Mouse (Mus musculus) forebrain, embryonic 12.5 days (tissue): ENCODE results near the gene Ednra. TPM values are rescaled to one million over a fixed set of nuclear protein-coding genes. Genes with fewer than 3 reads are reported as not detected.

Experiments used
- ATAC-seq: fragments of 200-750 bp; cut with Nextera tagmentation; 2 replicates; pipeline ENCODE4 v1.8.0; 2017; ENCODE audit warnings: moderate TSS enrichment; ENCODE audit not compliant: low FRiP score
- H3K27ac ChIP-seq: fragments of 300-500 bp; sonication (generic); 2 replicates; pipeline ENCODE4 v1.5.1; 2016; ENCODE audit warnings: mild to moderate bottlenecking
- H3K27me3 ChIP-seq: fragments of 300-500 bp; sonication (generic); 2 replicates; pipeline ENCODE4 v1.6.1; 2016; ENCODE audit warnings: mild to moderate bottlenecking
- H3K36me3 ChIP-seq: fragments of 300-500 bp; sonication (generic); replicated peaks from 2 replicates; pipeline ENCODE4 v1.6.1; 2016; ENCODE audit warnings: mild to moderate bottlenecking
- H3K4me1 ChIP-seq: fragments of 300-500 bp; sonication (generic); 2 replicates; pipeline ENCODE4 v1.6.1; 2016
- H3K4me2 ChIP-seq: fragments of 300-500 bp; sonication (generic); 2 replicates; pipeline ENCODE4 v1.6.1; 2016; ENCODE audit warnings: mild to moderate bottlenecking, moderate library complexity
- H3K4me3 ChIP-seq: fragments of 300-500 bp; sonication (generic); replicated peaks from 2 replicates; pipeline ENCODE4 v1.5.1; 2016; ENCODE audit warnings: mild to moderate bottlenecking
- H3K9ac ChIP-seq: fragments of 300-500 bp; sonication (generic); 2 replicates; pipeline ENCODE4 v1.6.1; 2016; ENCODE audit warnings: mild to moderate bottlenecking
- H3K9me3 ChIP-seq: fragments of 300-500 bp; sonication (generic); 2 replicates; pipeline ENCODE4 v1.6.1; 2016
- WGBS: fragments of 180-500 bp; shearing (Covaris S2); methylation state at CpG from one replicate; pipeline ENCODE4 v1.1.7; 2016; 5-methylcytosine and 5-hydroxymethylcytosine counted together
- polyA plus RNA-seq: library from polyadenylated mRNA; unstranded; fragments of >200 nt; fragmentation: Nextera tagmentation; extraction: Ambion mirVana; gene quantifications from 2 replicates; pipeline ENCODE4 v1.2.1, GENCODE M21; 2016

The Ednra gene
- polyA plus RNA-seq, 1 experiment from 2014 or later: 11.9 TPM

DNA sequence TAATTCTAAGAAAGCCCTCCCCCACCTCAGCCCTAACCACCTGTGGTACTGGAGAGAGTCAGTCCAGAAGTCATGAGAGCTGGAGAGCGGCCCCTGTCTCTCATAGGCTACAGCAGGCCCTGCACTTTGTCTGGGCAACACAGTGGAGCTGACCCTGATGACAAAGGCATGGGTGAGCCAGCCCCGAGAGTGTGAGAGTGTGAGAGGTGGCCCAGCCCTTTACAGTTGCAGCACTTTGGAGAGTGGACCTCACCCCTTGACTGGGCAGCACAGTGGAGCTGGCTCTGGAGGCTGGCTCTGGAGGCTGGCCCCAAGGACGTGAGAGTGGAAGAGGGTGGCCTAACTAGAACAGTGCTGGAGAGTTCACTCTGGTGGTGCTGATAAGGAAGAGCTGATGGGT is 20.2 kb upstream of the Ednra start:
- H3K36me3 ChIP-seq: no peaks in the 10 kb centered on the region
- no peak overlapping the region for H3K9ac ChIP-seq
- WGBS: 93% methylated on average over 3 of the region's 3 CpGs
- H3K27me3 ChIP-seq: no peaks in the 10 kb centered on the region
- H3K27ac ChIP-seq: no peak overlapping the region
- no peak for ATAC-seq
- H3K4me2 ChIP-seq: no peak overlapping the region
- H3K4me1 ChIP-seq: no peaks in the 10 kb centered on the region
- no peak overlapping the region for H3K4me3 ChIP-seq
- H3K9me3 ChIP-seq: no peaks in the 10 kb centered on the region

DNA sequence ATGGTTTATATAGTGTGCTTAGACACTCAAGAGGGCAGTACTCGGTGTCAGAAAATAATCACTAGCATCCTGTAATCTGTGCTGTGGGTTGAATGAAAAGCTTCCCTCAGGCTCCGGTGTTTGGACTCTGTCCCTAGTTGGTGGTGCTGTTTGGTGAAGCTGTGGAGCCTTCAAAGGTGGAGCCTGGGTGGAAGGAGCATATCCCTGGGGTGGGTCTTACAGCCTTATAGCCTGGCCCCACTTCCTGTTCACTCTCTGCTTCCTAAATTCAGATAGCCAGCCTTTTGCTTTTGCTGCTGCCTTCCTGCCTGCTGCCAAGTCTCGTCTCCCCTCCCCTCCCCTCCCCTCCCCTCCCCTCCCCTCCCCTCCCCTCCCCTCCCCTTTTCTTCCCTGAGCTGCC is 18.1 kb upstream of the Ednra start:
- Histone ChIP-seq H3K4me1 (no peaks in the 10 kb centered on the region), H3K9me3 (no peaks in the 10 kb centered on the region), H3K4me2 (no peak overlapping the region), H3K27me3 (no peaks in the 10 kb centered on the region), H3K9ac (no peak overlapping the region), H3K27ac (no peak overlapping the region), H3K4me3 (no peak overlapping the region), H3K36me3 (no peaks in the 10 kb centered on the region)
- 52% methylated on average over 3 of the region's 3 CpGs for WGBS
- no peak for ATAC-seq

DNA sequence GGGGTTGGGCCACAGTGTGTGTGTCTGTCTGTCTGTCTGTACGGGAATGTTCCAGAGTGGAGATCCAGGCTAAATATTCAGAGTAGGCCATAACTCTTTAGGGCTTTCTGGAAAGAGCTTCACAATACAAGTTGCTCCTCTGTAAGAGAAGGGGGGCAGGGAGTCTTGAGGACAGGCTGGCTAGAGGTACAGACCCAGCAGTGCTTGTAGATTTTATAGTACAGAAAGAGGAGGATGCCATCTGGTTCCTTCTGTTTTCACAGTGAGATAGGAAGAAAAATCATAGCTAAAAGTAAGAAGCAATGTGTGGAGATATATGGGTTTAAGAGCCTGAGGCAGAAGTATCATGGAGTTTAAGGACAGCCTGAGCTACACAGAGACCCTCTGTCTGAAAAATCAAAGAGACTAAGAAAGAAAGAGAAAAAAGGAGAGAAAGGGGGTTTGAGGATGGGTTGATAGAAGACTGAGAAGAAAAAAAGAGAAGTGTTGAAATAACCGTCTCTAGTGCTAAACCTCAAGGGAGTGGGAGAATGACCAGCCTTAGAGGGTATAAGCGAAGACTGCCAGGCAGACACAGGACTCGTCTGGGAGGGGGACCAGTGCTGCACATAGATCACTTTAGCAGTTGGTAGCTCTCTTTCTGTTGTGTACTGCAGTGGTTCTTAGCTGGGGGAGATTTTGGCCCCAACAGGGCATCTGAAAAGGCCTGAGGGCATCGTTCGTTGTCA is 16.9 kb upstream of the Ednra start:
- WGBS: 89% methylated on average over 6 of the region's 6 CpGs
- Histone ChIP-seq H3K9me3 (no peaks in the 10 kb centered on the region), H3K36me3 (no peaks in the 10 kb centered on the region)

DNA sequence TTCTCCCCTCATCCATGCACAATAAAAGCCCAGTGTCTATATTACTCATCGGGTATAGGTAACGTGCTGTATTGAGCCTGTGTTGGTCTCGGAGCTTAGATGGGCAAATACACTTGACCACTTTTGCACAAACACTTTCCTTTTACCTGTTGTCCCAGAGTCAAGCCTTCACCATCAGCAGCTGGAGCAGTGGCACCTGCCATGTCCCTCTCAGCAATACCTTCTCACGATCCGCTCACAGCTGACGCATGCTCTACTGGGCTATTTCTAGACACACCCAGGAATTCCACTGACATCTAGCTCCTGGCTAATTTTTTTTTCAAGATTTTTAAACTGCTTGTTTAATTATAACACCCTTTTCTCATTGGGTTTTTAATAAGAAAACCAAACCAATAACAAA is 14.2 kb upstream of the Ednra start:
- Histone ChIP-seq H3K4me1 (no peaks in the 10 kb centered on the region), H3K27me3 (no peaks in the 10 kb centered on the region), H3K27ac (no peak overlapping the region), H3K9ac (no peak overlapping the region), H3K4me3 (no peak overlapping the region), H3K4me2 (no peak overlapping the region), H3K36me3 (no peaks in the 10 kb centered on the region), H3K9me3 (no peaks in the 10 kb centered on the region)
- 95% methylated on average over 6 of the region's 6 CpGs for whole genome bisulfite sequencing
- no peak for ATAC-seq

More for the DNA sequence above, 16.9 kb upstream of the Ednra start:
- ATAC-seq: no peak
- Histone ChIP-seq H3K4me3 (no peak overlapping the region), H3K27me3 (no peaks in the 10 kb centered on the region), H3K27ac (no peak overlapping the region), H3K9ac (no peak overlapping the region), H3K4me2 (no peak overlapping the region), H3K4me1 (no peaks in the 10 kb centered on the region)

DNA sequence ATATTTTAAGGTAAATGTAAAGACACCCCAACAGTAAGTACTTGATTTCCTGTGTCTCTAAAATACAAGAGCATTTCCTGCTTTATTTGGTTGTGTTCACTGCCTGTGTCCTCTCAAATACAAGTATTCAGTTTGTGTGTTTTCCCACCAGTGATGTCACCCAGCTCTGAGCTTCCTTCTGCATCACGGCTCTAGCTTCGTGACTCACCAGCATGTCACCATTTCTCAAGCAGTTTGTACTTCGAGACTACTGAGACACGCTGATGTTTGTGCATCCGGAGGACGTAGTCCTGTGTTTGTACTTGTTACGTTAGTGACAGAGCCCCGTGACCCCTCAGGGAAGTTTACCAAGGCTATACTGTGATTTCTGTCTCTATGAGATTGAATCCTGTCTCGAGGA is 13.1 kb upstream of the Ednra start:
- no peaks in the 10 kb centered on the region for H3K4me1 ChIP-seq
- no peak overlapping the region for H3K27ac ChIP-seq
- no peak overlapping the region for H3K4me3 ChIP-seq
- 86% methylated on average over 9 of the region's 9 CpGs for WGBS
- H3K27me3 ChIP-seq: no peaks in the 10 kb centered on the region
- H3K9me3 ChIP-seq: 0 out of 2 replicates have a peak, but pooled peaks cover 4% of the 10 kb centered on the region
- H3K4me2 ChIP-seq: no peak overlapping the region
- no peak for ATAC-seq
- no peak overlapping the region for H3K9ac ChIP-seq
- H3K36me3 ChIP-seq: no peaks in the 10 kb centered on the region

- H3K4me2 ChIP-seq: no peak overlapping the region
- no peaks in the 10 kb centered on the region for H3K36me3 ChIP-seq
- no peaks in the 10 kb centered on the region for H3K27me3 ChIP-seq
- H3K9ac ChIP-seq: no peak overlapping the region
- H3K4me3 ChIP-seq: no peak overlapping the region
- no peaks in the 10 kb centered on the region for H3K4me1 ChIP-seq
- 0 out of 2 replicates have a peak, but pooled peaks cover 4% of the 10 kb centered on the region for H3K9me3 ChIP-seq
- H3K27ac ChIP-seq: no peak overlapping the region
- ATAC-seq: no peak
- 63% methylated on average over 2 of the region's 2 CpGs for WGBS
Observed at GRCm38 (mm10) chr8:77733792-77734191, 9.5 kb upstream of the Ednra start.

DNA sequence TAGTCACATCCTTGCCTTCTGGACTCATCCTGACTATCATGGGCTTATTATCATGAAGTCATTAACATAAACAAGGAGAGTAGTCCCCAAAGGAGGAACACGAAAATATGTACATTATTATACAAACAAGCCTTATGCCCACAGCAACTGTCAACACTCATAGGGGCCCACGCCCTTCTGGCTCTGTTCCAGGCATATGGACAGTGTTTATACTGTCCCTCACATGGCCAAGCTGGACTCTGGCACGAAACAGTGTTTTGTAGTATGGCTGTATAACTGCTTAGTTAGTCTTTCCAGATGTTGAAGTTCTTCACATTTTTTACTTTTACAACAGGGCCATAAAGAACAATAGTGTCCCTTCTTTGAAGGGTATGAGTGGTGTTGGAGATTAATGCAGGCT is 8.7 kb upstream of the Ednra start:
- H3K9ac ChIP-seq: no peak overlapping the region
- no peak overlapping the region for H3K27ac ChIP-seq
- no peaks in the 10 kb centered on the region for H3K27me3 ChIP-seq
- WGBS: 73% methylated on average over 3 of the region's 3 CpGs
- H3K4me3 ChIP-seq: no peak overlapping the region
- no peaks in the 10 kb centered on the region for H3K36me3 ChIP-seq
- ATAC-seq: no peak
- 0 out of 2 replicates have a peak, but pooled peaks cover 4% of the 10 kb centered on the region for H3K9me3 ChIP-seq
- H3K4me2 ChIP-seq: no peak overlapping the region
- H3K4me1 ChIP-seq: no peaks in the 10 kb centered on the region

- no peak for ATAC-seq
Observed at GRCm38 (mm10) chr8:77725406-77725805, 1.1 kb upstream of the Ednra start.

GRCm38 (mm10) chr8:77723534-77724045 is 674 bp downstream of the Ednra start:
- peaks cover 9% of the 10 kb centered on the region for H3K4me1 ChIP-seq
- WGBS: 2% methylated on average over 16 of the region's 16 CpGs

More at GRCm38 (mm10) chr8:77725406-77725805, 1.1 kb upstream of the Ednra start:
- no peak overlapping the region for H3K27ac ChIP-seq
- H3K27me3 ChIP-seq: peaks cover 3% of the 10 kb centered on the region; the same call in 1 of the 2 replicates
- WGBS: 84% methylated on average over 5 of the region's 5 CpGs
- H3K9ac ChIP-seq: no peak overlapping the region
- H3K4me1 ChIP-seq: peaks cover 9% of the 10 kb centered on the region
- no peaks in the 10 kb centered on the region for H3K36me3 ChIP-seq
- no peaks in the 10 kb centered on the region for H3K9me3 ChIP-seq
- no peak overlapping the region for H3K4me3 ChIP-seq
- no peak overlapping the region for H3K4me2 ChIP-seq

DNA sequence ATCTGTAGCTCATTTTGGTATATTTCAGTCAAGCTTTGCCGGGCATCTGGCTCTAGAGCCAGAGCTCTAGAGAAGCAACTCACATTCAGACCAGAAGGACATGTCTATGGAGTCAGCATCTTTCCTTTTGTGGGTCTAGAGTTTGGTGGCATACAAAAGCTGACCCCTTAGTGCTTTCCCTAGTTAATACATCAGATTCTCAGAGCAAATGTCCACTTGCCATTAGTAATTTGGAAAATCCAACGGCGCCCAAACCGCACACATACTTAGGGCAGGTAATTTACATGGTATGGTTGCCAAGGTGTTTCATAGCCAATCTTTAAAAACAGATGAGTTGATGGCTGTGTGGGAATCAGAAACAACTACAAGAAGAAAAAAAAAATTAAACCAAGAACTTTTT is 1.2 kb downstream of the Ednra start:
- no peak for ATAC-seq
- peaks cover 9% of the 10 kb centered on the region for H3K4me1 ChIP-seq
- no peak overlapping the region for H3K27ac ChIP-seq
- H3K9ac ChIP-seq: no peak overlapping the region
- H3K27me3 ChIP-seq: peaks cover 3% of the 10 kb centered on the region; the same call in 1 of the 2 replicates
- no peak overlapping the region for H3K4me2 ChIP-seq
- 88% methylated on average over 4 of the region's 4 CpGs for WGBS
- no peaks in the 10 kb centered on the region for H3K9me3 ChIP-seq
- H3K36me3 ChIP-seq: no peaks in the 10 kb centered on the region
- H3K4me3 ChIP-seq: no peak overlapping the region

More at GRCm38 (mm10) chr8:77723534-77724045, 674 bp downstream of the Ednra start:
- 0 out of 2 replicates have a peak overlapping the region, but pooled peaks have one; percentile 46 for H3K27ac ChIP-seq
- peak overlapping the region; percentile 81 for H3K4me2 ChIP-seq
- peak overlapping the region; percentile 59 for H3K9ac ChIP-seq
- no peaks in the 10 kb centered on the region for H3K36me3 ChIP-seq
- peak overlapping the region; percentile 45 for H3K4me3 ChIP-seq
- H3K27me3 ChIP-seq: peaks cover 3% of the 10 kb centered on the region; the same call in 1 of the 2 replicates
- H3K9me3 ChIP-seq: no peaks in the 10 kb centered on the region
- peak; percentile 23; the same call in 1 of the 2 replicates for ATAC-seq

DNA sequence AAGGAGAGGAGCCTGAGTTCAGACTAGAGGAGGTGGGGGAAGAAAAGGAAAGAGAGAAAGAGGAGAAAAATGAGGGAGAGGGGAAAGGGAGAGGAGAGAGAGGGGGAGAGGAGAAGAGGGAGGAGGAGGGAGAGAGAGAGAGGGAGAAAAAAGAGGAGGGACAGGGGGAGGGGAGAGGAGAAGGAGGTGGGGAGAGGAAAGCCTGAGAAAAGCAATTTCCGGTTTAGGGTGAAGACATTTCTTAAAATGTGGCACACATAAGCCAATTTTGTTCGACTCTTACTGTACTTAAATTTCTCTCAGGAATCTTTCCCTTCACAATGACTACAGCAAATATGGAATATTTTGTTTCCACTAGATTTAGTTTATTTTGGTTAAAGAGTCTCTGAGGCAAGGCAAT is 5.3 kb downstream of the Ednra start:
- Histone ChIP-seq H3K4me1 (peaks cover 6% of the 10 kb centered on the region), H3K27ac (no peak overlapping the region), H3K4me3 (no peak overlapping the region), H3K9ac (no peak overlapping the region), H3K36me3 (no peaks in the 10 kb centered on the region), H3K27me3 (peaks cover 3% of the 10 kb centered on the region; the same call in 1 of the 2 replicates), H3K4me2 (no peak overlapping the region), H3K9me3 (no peaks in the 10 kb centered on the region)
- ATAC-seq: no peak
- WGBS: 81% methylated on average over 2 of the region's 2 CpGs

- Histone ChIP-seq H3K36me3 (no peaks in the 10 kb centered on the region), H3K9me3 (no peaks in the 10 kb centered on the region), H3K27me3 (no peaks in the 10 kb centered on the region), H3K27ac (no peak overlapping the region), H3K4me1 (no peaks in the 10 kb centered on the region), H3K4me3 (no peak overlapping the region), H3K4me2 (no peak overlapping the region), H3K9ac (no peak overlapping the region)
- 51% methylated on average over 2 of the region's 2 CpGs for WGBS
- no peak for ATAC-seq
Observed at GRCm38 (mm10) chr8:77717036-77717435, 7.2 kb downstream of the Ednra start.

DNA sequence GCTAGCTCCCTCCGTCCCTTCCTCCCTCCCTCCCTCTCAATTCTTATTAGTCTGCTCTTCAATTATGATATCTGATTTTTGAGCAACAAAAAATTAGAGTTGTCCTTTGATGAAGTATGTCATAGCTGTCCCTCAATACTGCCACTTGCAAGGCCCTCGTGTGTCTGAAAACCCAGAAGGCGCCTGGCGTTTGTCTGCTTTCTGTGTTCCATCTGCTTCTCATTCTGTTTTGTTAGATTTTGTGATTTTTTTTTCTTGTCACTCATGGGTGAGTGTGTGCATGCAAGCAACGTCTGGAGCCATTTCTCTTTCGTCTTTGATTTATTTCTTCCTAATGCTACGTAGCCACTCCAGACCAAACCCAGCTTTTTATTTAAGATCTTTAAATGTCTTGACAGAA is 9.8 kb downstream of the Ednra start:
- Histone ChIP-seq H3K27me3 (no peaks in the 10 kb centered on the region), H3K4me1 (no peaks in the 10 kb centered on the region), H3K36me3 (no peaks in the 10 kb centered on the region), H3K9ac (no peak overlapping the region), H3K9me3 (no peaks in the 10 kb centered on the region), H3K27ac (no peak overlapping the region), H3K4me3 (no peak overlapping the region), H3K4me2 (no peak overlapping the region)
- ATAC-seq: no peak
- 79% methylated on average over 7 of the region's 7 CpGs for WGBS
